Mouse (Mus musculus): ENCODE results near the gene Fam177a. TPM values are rescaled to one million over a fixed set of nuclear protein-coding genes. Genes with fewer than 3 reads are reported as not detected.
"Not testable (repeated sequence)": the region's sequence is repeated elsewhere in the genome, so short reads cannot be mapped to it uniquely, and the experiment has no call there.

Fam177a gene
- polyA plus RNA-seq, 1 experiment from 2014 or later: 76.5 TPM

DNA sequence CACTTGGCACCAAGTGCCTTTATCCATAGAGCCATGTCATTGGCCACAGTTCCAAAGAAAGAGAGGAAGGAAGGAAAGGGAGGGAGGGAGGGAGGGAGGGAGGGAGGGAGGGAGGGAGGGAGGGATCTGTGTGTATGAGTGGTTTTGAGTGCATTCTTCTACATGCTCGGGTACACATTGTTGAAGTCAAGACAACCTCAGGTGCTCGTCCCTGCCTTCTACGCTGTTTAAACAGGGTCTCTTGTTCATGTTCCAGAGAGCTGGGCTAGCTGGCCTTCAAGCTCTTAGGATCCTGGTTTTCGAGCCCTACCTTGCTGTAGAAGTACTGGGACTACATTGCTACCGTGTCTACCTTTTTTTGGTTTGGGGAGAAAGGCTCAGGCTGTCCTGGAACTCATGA is 64.9 kb downstream of the Fam177a start:
- H3K4me3 ChIP-seq (ENCODE audit: inconsistent target); H3K27ac ChIP-seq; H3K36me3 ChIP-seq (ENCODE audit: inconsistent target); H3K79me2 ChIP-seq (ENCODE audit: inconsistent target): not testable (repeated sequence)
- WGBS (ENCODE audit: missing documents): no CpG with 5 or more reads among the region's 5 CpGs

Other genes with a start within 250 kb of the Fam177a start
- gene Gm20403, start 137.9 kb upstream of the Fam177a start, polyA plus RNA-seq (2018): not detected in 3 replicates
- gene Baz1a, start 110.1 kb upstream of the Fam177a start, polyA plus RNA-seq (2018): 18.5 to 21.9 TPM (median 20.9 TPM) in 3 replicates
- 3.6 to 6.1 TPM (median 4.8 TPM) in 3 replicates for gene 2700097O09Rik, start 44.4 kb upstream of the Fam177a start, polyA plus RNA-seq (2018)
- 46.9 to 246 TPM (median 50.9 TPM) in 3 replicates for gene Srp54a, start 44.2 kb upstream of the Fam177a start, polyA plus RNA-seq (2018)
- 9.6 to 31.5 TPM (median 30.7 TPM) in 3 replicates for gene Srp54b, start 30.6 kb downstream of the Fam177a start, polyA plus RNA-seq (2018)
- gene 1700047I17Rik2, start 75.1 kb downstream of the Fam177a start, polyA plus RNA-seq (2018): not detected in 3 replicates
- gene Srp54c, start 105.7 kb downstream of the Fam177a start, polyA plus RNA-seq (2018): 35.3 to 70.0 TPM (median 44.2 TPM) in 3 replicates
- gene 1110008L16Rik, start 175.1 kb downstream of the Fam177a start, polyA plus RNA-seq (2018): 7.0 to 7.9 TPM (median 7.4 TPM) in 3 replicates
- gene Ppp2r3c, start 178.5 kb downstream of the Fam177a start, polyA plus RNA-seq (2018): 9.6 to 11.8 TPM (median 10.6 TPM) in 3 replicates

Measured in macrophage (primary cell).